ENCODE assay signal across 10 mouse cellular contexts in genomic region chr14:116928395-116928794, GRCm38 (mm10). TPM values are rescaled to one million over a fixed set of nuclear protein-coding genes. Genes with fewer than 3 reads are reported as not detected.
DNase-seq lines count a peak whose midpoint lies in the region; ATAC-seq lines count a peak whose summit lies in the region.
"Had no signal": no experiment of that assay in that cellular context is flagged by ENCODE, and none has a peak within 500 bp of the region (broad histone marks: within the 10 kb centered on the region; RNA-seq: fewer than 3 reads in every experiment).

No protein-coding gene starts in this region.

- peak overlapping the region; percentile 90 for H3K4me2 ChIP-seq in forebrain, embryonic 16.5 days (ENCODE audit: low read length)

- peaks cover 18% of the 10 kb centered on the region for H3K4me1 ChIP-seq in forebrain, embryonic 16.5 days (replicated peaks; ENCODE audit: control insufficient read depth, insufficient read depth, low read length)

- WGBS in forebrain, embryonic 16.5 days: 38% methylated on average over 2 of the region's 2 CpGs

- H3K4me3 ChIP-seq in forebrain, embryonic 16.5 days (replicated peaks; ENCODE audit: low read length): peak overlapping the region; percentile 87

- H3K9me3 ChIP-seq in forebrain, embryonic 16.5 days (ENCODE audit: control insufficient read depth, low read length): no peaks in the 10 kb centered on the region

- H3K9ac ChIP-seq in forebrain, embryonic 16.5 days (replicated peaks; ENCODE audit: low read depth, low read length): peak overlapping the region; percentile 38; the same call in 1 of the 2 replicates

- H3K36me3 ChIP-seq in forebrain, embryonic 16.5 days (ENCODE audit: control insufficient read depth, insufficient read depth): no peaks in the 10 kb centered on the region

- DNase-seq in 3134 (ENCODE audit: extremely low read depth, insufficient read length, low spot score) (peak; percentile 55), 3T3-L1 (ENCODE audit: low read depth, low spot score) (peak; percentile 89)
- DNase-seq in mesoderm, embryonic 11.5 days (ENCODE audit: low read depth, low spot score): peak; percentile 30
- DNase-seq in right cerebral cortex, postnatal 10 days (ENCODE audit: low spot score in 2 of 2): no peak
- DNase-seq in ovary, adult 18-20 months (ENCODE audit: low spot score): no peak
- DNase-seq: cerebellum, adult 2 months; gastrocnemius, postnatal 10 days; left cerebral cortex, postnatal 4 days had no signal

- no peak for ATAC-seq in forebrain, embryonic 16.5 days
- ATAC-seq in inflammation-experienced regulatory T-cells, adult 6 months: no peak

- no peak overlapping the region for H3K27ac ChIP-seq in forebrain, embryonic 16.5 days (ENCODE audit: low read length)

- no peaks in the 10 kb centered on the region for H3K27me3 ChIP-seq in forebrain, embryonic 16.5 days (replicated peaks; ENCODE audit: control insufficient read depth, insufficient read depth, low read length)

RNA-seq across cellular contexts. Expression of gene Gpc6, which starts 3.3 kb away (rescaled TPM):
- polyA plus RNA-seq in forebrain, embryonic 16.5 days (2015; fragmentation: Nextera tagmentation; extraction: Ambion mirVana): 17.2 and 18.2 TPM in 2 replicates
- polyA plus RNA-seq in inflammation-experienced regulatory T-cells, adult 6 months (2017; shearing (Covaris generic)): under 1 TPM in 1 of 3 experiments, not detected in 2; 0.17 TPM

Comparison
In these comparisons a context has a peak if more than half of its experiments do, and no peak if none do; other contexts are left out.
1. DNase-seq: peak in 3134 (single experiment), 3T3-L1 (single experiment) and mesoderm, embryonic 11.5 days (single experiment); none in right cerebral cortex, postnatal 10 days (0 of 2) and ovary, adult 18-20 months (single experiment).
2. RNA of gene Gpc6, which starts 3.3 kb away (polyA plus RNA-seq): 17.2 to 18.2 TPM in forebrain, embryonic 16.5 days; 0.17 TPM in inflammation-experienced regulatory T-cells, adult 6 months; every median in the first group is over 10 times any median in the second.